Mouse (Mus musculus) heart, adult 2 months (tissue): ENCODE measurements at regions not wholly inside any gene's neighbourhood (a gene's known extent, or its start where the extent isn't known, plus 50 kb on each side); places are given as distances from the start of the nearest gene placed in this dataset.

Source experiments
- CTCF ChIP-seq: fragments of 200-600 bp; IDR thresholded peaks from 2 replicates; pipeline ENCODE4 v1.8.1; 2022; ENCODE audit warnings: antibody characterized with exemption, mild to moderate bottlenecking, moderate library complexity
- POLR2A ChIP-seq: fragments of 200-500 bp; IDR thresholded peaks from 2 replicates; pipeline ENCODE4 v1.6.1; 2011; ENCODE audit warnings: mild to moderate bottlenecking, low read depth, low read length, control low read depth; ENCODE audit not compliant: insufficient read depth

- no peak for TF ChIP-seq POLR2A
- TF ChIP-seq CTCF, result no peak
Observed at GRCm38 (mm10) chr17:47115141-47115540, 104.8 kb upstream of the Ubr2 start.
